In genomic region chrX:130189250-130189649, GRCm38 (mm10) we compare ENCODE assay signal across 17 mouse cellular contexts.
"Had no signal": no experiment of that assay in that cellular context is flagged by ENCODE, and none has a peak within 500 bp of the region (broad histone marks: within the 10 kb centered on the region; RNA-seq: fewer than 3 reads in every experiment).

No protein-coding gene starts in this region.

- H3K4me2 ChIP-seq: lung, embryonic 14.5 days; midbrain, embryonic 12.5 days; neural tube, embryonic 13.5 days; neural tube, embryonic 15.5 days; stomach, embryonic 15.5 days had no signal

- H3K27me3 ChIP-seq: midbrain, embryonic 12.5 days; neural tube, embryonic 13.5 days; neural tube, embryonic 15.5 days; stomach, embryonic 15.5 days had no signal

- H3K27ac ChIP-seq: midbrain, embryonic 10.5 days; midbrain, embryonic 12.5 days; neural tube, embryonic 13.5 days; neural tube, embryonic 15.5 days; stomach, embryonic 15.5 days; stomach, postnatal 0 days had no signal

- DNase-seq: lung, adult 18-20 months; lung, embryonic 14.5 days; lung, postnatal 10 days; lung, postnatal 4 days; midbrain, embryonic 14.5 days; right cerebral cortex, postnatal 14 days; thymus, adult 2 months; thymus, postnatal 25 days; thymus, postnatal 4 days had no signal

- H3K4me3 ChIP-seq: midbrain, embryonic 10.5 days; midbrain, embryonic 12.5 days; myocyte; neural tube, embryonic 13.5 days; neural tube, embryonic 15.5 days; stomach, embryonic 15.5 days had no signal

- H3K9ac ChIP-seq: lung, embryonic 14.5 days; midbrain, embryonic 12.5 days; neural tube, embryonic 13.5 days; neural tube, embryonic 15.5 days; stomach, embryonic 15.5 days had no signal

- H3K4me1 ChIP-seq: midbrain, embryonic 12.5 days; neural tube, embryonic 13.5 days; neural tube, embryonic 15.5 days; stomach, embryonic 15.5 days had no signal

- ATAC-seq: midbrain, embryonic 16.5 days had no signal

- H3K9me3 ChIP-seq: midbrain, embryonic 10.5 days; midbrain, embryonic 12.5 days; neural tube, embryonic 13.5 days; neural tube, embryonic 15.5 days; stomach, embryonic 15.5 days had no signal

- H3K36me3 ChIP-seq: midbrain, embryonic 10.5 days; midbrain, embryonic 12.5 days; neural tube, embryonic 13.5 days; neural tube, embryonic 15.5 days; stomach, embryonic 15.5 days had no signal
